Mouse (Mus musculus): ENCODE measurements around the gene Fabp1. TPM values are rescaled to one million over a fixed set of nuclear protein-coding genes. Genes with fewer than 3 reads are reported as not detected.
A peak's percentile ranks its signal among the peaks of the same experiment; 100 is the strongest.

The Fabp1 gene
- polyA plus RNA-seq (2014; fragmentation: Nextera tagmentation; extraction: Ambion mirVana): 2.7 and 4.5 TPM in 2 replicates

DNA sequence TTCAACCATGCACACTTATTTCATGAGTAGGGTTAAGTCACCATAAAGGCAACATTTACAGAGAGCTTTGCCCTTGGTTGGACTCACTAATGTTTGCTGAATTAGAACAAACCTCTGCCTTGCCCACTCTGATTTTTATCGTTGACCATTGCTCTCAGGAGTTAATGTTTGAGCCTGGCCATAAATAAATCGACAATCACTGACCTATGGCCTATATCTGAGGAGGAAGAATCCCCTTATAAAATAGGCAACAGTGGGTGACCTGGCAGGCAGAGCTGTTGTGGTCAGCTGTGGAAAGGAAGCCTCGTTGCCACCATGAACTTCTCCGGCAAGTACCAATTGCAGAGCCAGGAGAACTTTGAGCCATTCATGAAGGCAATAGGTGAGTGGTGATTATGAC is at the start of gene Fabp1:
Gene Fabp1 (plus strand): TSS at position 216 of the 400 bp plus-strand sequence.
- WGBS: 75% methylated on average over 4 of the region's 4 CpGs
- no peak within 1 kb of the TSS for H3K4me3 ChIP-seq (ENCODE audit: low read depth, low read length)

GRCm38 (mm10) chr6:71151098-71151497 is 48.5 kb upstream of the Fabp1 start:
- Histone ChIP-seq H3K4me2 (replicated peaks; ENCODE audit: low read depth, low read length) (no peak overlapping the region), H3K4me1 (ENCODE audit: control insufficient read depth, insufficient read depth, low read length) (no peaks in the 10 kb centered on the region), H3K9ac (replicated peaks; ENCODE audit: low read depth, low read length) (no peak overlapping the region), H3K27ac (ENCODE audit: low read length) (no peak overlapping the region), H3K27me3 (ENCODE audit: control insufficient read depth, insufficient read depth, low read length) (no peaks in the 10 kb centered on the region), H3K36me3 (ENCODE audit: control insufficient read depth, insufficient read depth, low read length) (no peaks in the 10 kb centered on the region), H3K4me3 (ENCODE audit: low read depth, low read length) (no peak overlapping the region), H3K9me3 (ENCODE audit: control insufficient read depth, low read depth, low read length) (no peaks in the 10 kb centered on the region)
- WGBS: 54% methylated on average over 10 of the region's 10 CpGs
- ATAC-seq (ENCODE audit: insufficient number of reproducible peaks, insufficient read depth, low FRiP score, low read depth): no peak

More for the DNA sequence above, at the start of gene Fabp1:
- Histone ChIP-seq H3K9ac (replicated peaks; ENCODE audit: low read depth, low read length) (no peak within 1 kb of the TSS), H3K36me3 (ENCODE audit: control insufficient read depth, insufficient read depth, low read length) (no peaks in the 10 kb centered on the region), H3K27ac (ENCODE audit: low read length) (no peak within 1 kb of the TSS), H3K4me1 (ENCODE audit: control insufficient read depth, insufficient read depth, low read length) (no peaks in the 10 kb centered on the region), H3K4me2 (replicated peaks; ENCODE audit: low read depth, low read length) (no peak within 1 kb of the TSS), H3K27me3 (ENCODE audit: control insufficient read depth, insufficient read depth, low read length) (no peaks in the 10 kb centered on the region), H3K9me3 (ENCODE audit: control insufficient read depth, low read depth, low read length) (no peaks in the 10 kb centered on the region)
- no peak for ATAC-seq (ENCODE audit: insufficient number of reproducible peaks, insufficient read depth, low FRiP score, low read depth)

DNA sequence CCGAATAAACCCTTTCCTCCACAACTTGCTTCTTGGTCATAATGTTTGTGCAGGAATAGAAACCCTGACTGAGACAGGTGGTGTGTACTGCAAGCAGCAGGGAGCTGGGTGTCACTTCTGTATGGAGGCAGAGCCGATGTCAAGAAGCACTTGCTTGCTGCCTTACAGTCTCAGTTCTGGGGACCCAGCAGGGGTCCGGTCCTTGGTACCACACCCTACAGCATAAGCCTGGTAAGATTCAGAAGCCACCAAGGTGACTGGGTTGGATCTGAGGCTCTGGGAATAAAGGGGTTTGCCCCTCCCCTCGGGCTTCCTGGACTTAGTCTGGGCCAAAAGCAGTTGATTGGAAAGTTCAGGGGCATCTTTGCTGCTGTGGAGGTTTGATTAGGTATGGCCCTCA is 46.1 kb upstream of the Fabp1 start:
- 84% methylated on average over 4 of the region's 4 CpGs for WGBS
- no peak overlapping the region for H3K4me3 ChIP-seq (ENCODE audit: low read depth, low read length)
- H3K27me3 ChIP-seq (ENCODE audit: control insufficient read depth, insufficient read depth, low read length): no peaks in the 10 kb centered on the region
- no peaks in the 10 kb centered on the region for H3K36me3 ChIP-seq (ENCODE audit: control insufficient read depth, insufficient read depth, low read length)
- no peak overlapping the region for H3K4me2 ChIP-seq (replicated peaks; ENCODE audit: low read depth, low read length)
- H3K27ac ChIP-seq (ENCODE audit: low read length): no peak overlapping the region
- H3K9me3 ChIP-seq (ENCODE audit: control insufficient read depth, low read depth, low read length): no peaks in the 10 kb centered on the region
- ATAC-seq (ENCODE audit: insufficient number of reproducible peaks, insufficient read depth, low FRiP score, low read depth): no peak
- no peaks in the 10 kb centered on the region for H3K4me1 ChIP-seq (ENCODE audit: control insufficient read depth, insufficient read depth, low read length)
- H3K9ac ChIP-seq (replicated peaks; ENCODE audit: low read depth, low read length): no peak overlapping the region

GRCm38 (mm10) chr6:71154861-71155260 is 44.8 kb upstream of the Fabp1 start:
- ATAC-seq (ENCODE audit: insufficient number of reproducible peaks, insufficient read depth, low FRiP score, low read depth): no peak
- no peak overlapping the region for H3K27ac ChIP-seq (ENCODE audit: low read length)
- no peak overlapping the region for H3K4me3 ChIP-seq (ENCODE audit: low read depth, low read length)
- H3K4me1 ChIP-seq (ENCODE audit: control insufficient read depth, insufficient read depth, low read length): no peaks in the 10 kb centered on the region
- no peak overlapping the region for H3K9ac ChIP-seq (replicated peaks; ENCODE audit: low read depth, low read length)
- H3K36me3 ChIP-seq (ENCODE audit: control insufficient read depth, insufficient read depth, low read length): no peaks in the 10 kb centered on the region
- H3K9me3 ChIP-seq (ENCODE audit: control insufficient read depth, low read depth, low read length): no peaks in the 10 kb centered on the region
- H3K27me3 ChIP-seq (ENCODE audit: control insufficient read depth, insufficient read depth, low read length): no peaks in the 10 kb centered on the region
- WGBS: 83% methylated on average over 6 of the region's 6 CpGs
- no peak overlapping the region for H3K4me2 ChIP-seq (replicated peaks; ENCODE audit: low read depth, low read length)

GRCm38 (mm10) chr6:71156674-71157326 is 42.8 kb upstream of the Fabp1 start:
- Histone ChIP-seq H3K4me3 (ENCODE audit: low read depth, low read length) (no peak overlapping the region), H3K9me3 (ENCODE audit: control insufficient read depth, low read depth, low read length) (no peaks in the 10 kb centered on the region), H3K4me2 (replicated peaks; ENCODE audit: low read depth, low read length) (no peak overlapping the region), H3K27ac (ENCODE audit: low read length) (no peak overlapping the region), H3K27me3 (ENCODE audit: control insufficient read depth, insufficient read depth, low read length) (no peaks in the 10 kb centered on the region), H3K36me3 (ENCODE audit: control insufficient read depth, insufficient read depth, low read length) (no peaks in the 10 kb centered on the region), H3K9ac (replicated peaks; ENCODE audit: low read depth, low read length) (no peak overlapping the region), H3K4me1 (ENCODE audit: control insufficient read depth, insufficient read depth, low read length) (no peaks in the 10 kb centered on the region)
- WGBS: 75% methylated on average over 5 of the region's 5 CpGs
- ATAC-seq (ENCODE audit: insufficient number of reproducible peaks, insufficient read depth, low FRiP score, low read depth): no peak

DNA sequence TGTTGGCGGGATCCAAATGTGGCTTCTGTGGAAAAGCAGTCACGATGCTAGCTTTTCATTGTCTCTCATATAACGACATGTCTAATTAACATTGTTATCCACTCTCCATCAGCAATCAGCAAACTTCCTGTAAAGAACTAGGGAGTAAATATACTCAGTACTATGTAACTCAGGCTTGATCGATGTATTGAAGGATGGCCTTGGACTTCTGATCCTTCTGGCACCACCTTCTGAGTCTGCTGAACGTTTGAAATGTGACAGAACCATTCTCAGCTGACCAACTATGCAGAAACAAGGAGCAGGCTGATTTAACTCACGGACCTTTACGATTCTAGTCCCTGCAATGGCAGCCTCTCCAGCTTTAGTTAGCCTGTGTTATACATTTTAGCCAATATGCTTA is 38.3 kb upstream of the Fabp1 start:
- no peaks in the 10 kb centered on the region for H3K27me3 ChIP-seq (ENCODE audit: control insufficient read depth, insufficient read depth, low read length)
- ATAC-seq (ENCODE audit: insufficient number of reproducible peaks, insufficient read depth, low FRiP score, low read depth): no peak
- H3K9ac ChIP-seq (replicated peaks; ENCODE audit: low read depth, low read length): no peak overlapping the region
- no peak overlapping the region for H3K4me2 ChIP-seq (replicated peaks; ENCODE audit: low read depth, low read length)
- no peak overlapping the region for H3K27ac ChIP-seq (ENCODE audit: low read length)
- no peak overlapping the region for H3K4me3 ChIP-seq (ENCODE audit: low read depth, low read length)
- no peaks in the 10 kb centered on the region for H3K4me1 ChIP-seq (ENCODE audit: control insufficient read depth, insufficient read depth, low read length)
- no peaks in the 10 kb centered on the region for H3K36me3 ChIP-seq (ENCODE audit: control insufficient read depth, insufficient read depth, low read length)
- 70% methylated on average over 7 of the region's 7 CpGs for WGBS
- no peaks in the 10 kb centered on the region for H3K9me3 ChIP-seq (ENCODE audit: control insufficient read depth, low read depth, low read length)

GRCm38 (mm10) chr6:71162269-71162668 is 37.4 kb upstream of the Fabp1 start:
- Histone ChIP-seq H3K36me3 (ENCODE audit: control insufficient read depth, insufficient read depth, low read length) (no peaks in the 10 kb centered on the region), H3K9ac (replicated peaks; ENCODE audit: low read depth, low read length) (no peak overlapping the region), H3K4me3 (ENCODE audit: low read depth, low read length) (no peak overlapping the region), H3K27ac (ENCODE audit: low read length) (no peak overlapping the region), H3K4me2 (replicated peaks; ENCODE audit: low read depth, low read length) (no peak overlapping the region), H3K9me3 (ENCODE audit: control insufficient read depth, low read depth, low read length) (no peaks in the 10 kb centered on the region), H3K4me1 (ENCODE audit: control insufficient read depth, insufficient read depth, low read length) (no peaks in the 10 kb centered on the region), H3K27me3 (ENCODE audit: control insufficient read depth, insufficient read depth, low read length) (no peaks in the 10 kb centered on the region)
- WGBS: 72% methylated on average over 4 of the region's 4 CpGs
- ATAC-seq (ENCODE audit: insufficient number of reproducible peaks, insufficient read depth, low FRiP score, low read depth): no peak

- Histone ChIP-seq H3K4me3 (ENCODE audit: low read depth, low read length) (no peak overlapping the region), H3K9ac (replicated peaks; ENCODE audit: low read depth, low read length) (no peak overlapping the region), H3K4me1 (ENCODE audit: control insufficient read depth, insufficient read depth, low read length) (no peaks in the 10 kb centered on the region), H3K9me3 (ENCODE audit: control insufficient read depth, low read depth, low read length) (no peaks in the 10 kb centered on the region), H3K36me3 (ENCODE audit: control insufficient read depth, insufficient read depth, low read length) (no peaks in the 10 kb centered on the region), H3K27ac (ENCODE audit: low read length) (no peak overlapping the region), H3K27me3 (ENCODE audit: control insufficient read depth, insufficient read depth, low read length) (no peaks in the 10 kb centered on the region), H3K4me2 (replicated peaks; ENCODE audit: low read depth, low read length) (no peak overlapping the region)
- 35% methylated on average over 6 of the region's 6 CpGs for WGBS
- peak; percentile 18; the same call in 1 of the 2 replicates for ATAC-seq (ENCODE audit: insufficient number of reproducible peaks, insufficient read depth, low FRiP score, low read depth)
Measured at GRCm38 (mm10) chr6:71164394-71164793, 35.2 kb upstream of the Fabp1 start.
